Mouse (Mus musculus): Measurements from ENCODE around the gene Grin2b. TPM values are rescaled to one million over a fixed set of nuclear protein-coding genes. Genes with fewer than 3 reads are reported as not detected.

Gene Grin2b
- polyA plus RNA-seq (2014; fragmentation: Nextera tagmentation; extraction: Ambion mirVana), result 3.1 and 3.5 TPM in 2 replicates

DNA sequence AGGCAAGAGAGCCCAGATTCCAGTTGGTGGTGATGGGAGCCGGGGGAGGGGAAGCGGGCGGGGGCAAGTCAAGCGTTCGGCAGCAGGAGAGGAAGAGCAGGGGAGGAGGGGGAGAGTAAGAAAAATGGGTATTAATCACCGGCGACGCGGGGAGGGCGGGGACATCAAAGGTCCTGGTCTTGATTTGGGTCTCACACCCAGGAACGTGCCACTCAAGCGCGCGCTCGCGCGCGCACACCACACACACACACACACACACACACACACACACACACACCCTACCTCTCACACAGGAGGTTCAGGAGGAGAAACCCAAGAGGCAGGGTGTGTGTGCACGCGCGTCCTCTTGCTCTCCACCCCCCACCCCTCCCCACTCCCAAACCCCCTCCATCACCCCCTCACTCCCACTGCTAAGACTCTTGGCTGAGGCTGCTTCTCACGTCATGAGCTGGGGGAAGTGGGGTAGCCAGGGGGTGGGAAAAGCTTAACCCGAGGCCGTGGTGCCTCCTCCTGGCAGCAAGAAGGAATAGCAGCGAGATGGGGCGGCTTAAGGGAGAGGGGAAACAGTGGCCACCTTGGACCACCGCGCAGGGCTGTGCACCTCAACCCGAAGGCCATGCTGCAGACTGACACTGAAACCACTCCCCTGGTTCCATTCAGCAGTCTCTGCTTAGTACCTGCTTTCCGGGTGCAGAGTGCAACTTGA is at the start of gene Grin2b:
Gene Grin2b (minus strand): TSS at position 321 of the 706 bp plus-strand sequence.
- no peak within 1 kb of the TSS for H3K27ac ChIP-seq (ENCODE audit: low read depth, low read length)
- H3K4me1 ChIP-seq (replicated peaks; ENCODE audit: control insufficient read depth, insufficient read depth, low read length), result no peaks in the 10 kb centered on the region; the same call in 1 of the 2 replicates
- H3K36me3 ChIP-seq (ENCODE audit: control insufficient read depth, insufficient read depth, low read length), result no peaks in the 10 kb centered on the region
- H3K9ac ChIP-seq (ENCODE audit: low read length), result peak within 1 kb of the TSS; percentile 44
- under 1% methylated on average over 14 of the region's 30 CpGs for WGBS
- H3K4me3 ChIP-seq (ENCODE audit: low read depth, low read length), result peak within 1 kb of the TSS; percentile 42
- H3K9me3 ChIP-seq (ENCODE audit: control insufficient read depth, low read length), result no peaks in the 10 kb centered on the region
- DNase-seq (ENCODE audit: low spot score), result peak; percentile 83
- peak within 1 kb of the TSS; percentile 91 for H3K4me2 ChIP-seq (ENCODE audit: low read depth, low read length, severe bottlenecking)
- peaks cover 16% of the 10 kb centered on the region for H3K27me3 ChIP-seq (ENCODE audit: control insufficient read depth, insufficient read depth, low read length)
- ATAC-seq (replicated peaks; ENCODE audit: low FRiP score), result peak; percentile 84

GRCm38 (mm10) chr6:136221894-136222293 is 48.6 kb upstream of the Grin2b start:
- Histone ChIP-seq H3K9ac (ENCODE audit: low read length) (no peak overlapping the region), H3K4me3 (ENCODE audit: low read depth, low read length) (no peak overlapping the region), H3K27ac (ENCODE audit: low read depth, low read length) (no peak overlapping the region), H3K27me3 (ENCODE audit: control insufficient read depth, insufficient read depth, low read length) (no peaks in the 10 kb centered on the region), H3K9me3 (ENCODE audit: control insufficient read depth, low read length) (no peaks in the 10 kb centered on the region), H3K4me1 (replicated peaks; ENCODE audit: control insufficient read depth, insufficient read depth, low read length) (no peaks in the 10 kb centered on the region), H3K36me3 (ENCODE audit: control insufficient read depth, insufficient read depth, low read length) (no peaks in the 10 kb centered on the region), H3K4me2 (ENCODE audit: low read depth, low read length, severe bottlenecking) (no peak overlapping the region)
- ATAC-seq (replicated peaks; ENCODE audit: low FRiP score), result no peak
- whole genome bisulfite sequencing, result 96% methylated on average over 3 of the region's 3 CpGs
- no peak for DNase-seq (ENCODE audit: low spot score)

DNA sequence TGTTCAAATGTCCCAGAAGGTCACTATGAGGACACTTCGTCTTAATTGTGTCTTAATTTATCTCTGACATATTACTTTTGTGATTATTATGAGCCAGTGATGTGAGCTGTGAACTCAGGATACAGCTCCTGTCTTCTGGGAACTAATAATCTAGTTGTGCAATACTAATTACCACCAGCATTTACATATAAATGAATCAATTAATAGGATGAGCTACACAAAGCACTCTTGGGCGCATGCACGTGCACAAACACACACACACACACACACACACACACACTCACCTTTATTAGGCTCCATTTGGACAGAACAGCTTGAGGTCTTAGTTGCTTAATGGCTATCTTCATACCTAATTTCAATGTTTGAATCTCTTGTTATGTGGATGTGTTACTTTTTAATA is 37.1 kb upstream of the Grin2b start:
- no peaks in the 10 kb centered on the region for H3K27me3 ChIP-seq (ENCODE audit: control insufficient read depth, insufficient read depth, low read length)
- H3K4me1 ChIP-seq (replicated peaks; ENCODE audit: control insufficient read depth, insufficient read depth, low read length), result no peaks in the 10 kb centered on the region
- ATAC-seq (replicated peaks; ENCODE audit: low FRiP score) (no peak), DNase-seq (ENCODE audit: low spot score) (no peak)
- no peak overlapping the region for H3K4me2 ChIP-seq (ENCODE audit: low read depth, low read length, severe bottlenecking)
- H3K4me3 ChIP-seq (ENCODE audit: low read depth, low read length), result no peak overlapping the region
- no peak overlapping the region for H3K27ac ChIP-seq (ENCODE audit: low read depth, low read length)
- H3K9me3 ChIP-seq (ENCODE audit: control insufficient read depth, low read length), result no peaks in the 10 kb centered on the region
- no peaks in the 10 kb centered on the region for H3K36me3 ChIP-seq (ENCODE audit: control insufficient read depth, insufficient read depth, low read length)
- no peak overlapping the region for H3K9ac ChIP-seq (ENCODE audit: low read length)
- WGBS, result 86% methylated on average over 3 of the region's 3 CpGs

DNA sequence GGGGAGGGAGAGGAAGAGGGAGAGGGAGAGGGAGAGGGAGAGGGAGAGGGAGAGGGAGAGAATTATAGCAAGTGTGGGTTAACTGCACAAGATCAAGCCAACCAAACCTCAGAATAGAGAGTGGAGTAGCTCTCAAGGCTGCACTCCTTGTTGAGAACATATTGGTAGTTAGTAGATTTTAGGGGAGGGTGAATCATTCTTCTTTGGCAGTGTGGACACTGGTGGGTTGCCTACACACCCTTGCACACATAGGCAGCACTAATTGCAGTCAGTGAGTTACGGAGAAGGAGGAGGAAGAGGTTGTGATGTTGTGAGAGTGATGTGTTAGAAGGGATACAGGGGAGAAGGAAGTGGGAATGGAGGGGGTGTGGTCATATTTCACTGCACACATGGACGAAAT is 26.5 kb upstream of the Grin2b start:
- 85% methylated on average over 2 of the region's 2 CpGs for WGBS
- DNase-seq (ENCODE audit: low spot score), result no peak
- H3K9ac ChIP-seq (ENCODE audit: low read length), result no peak overlapping the region

DNA sequence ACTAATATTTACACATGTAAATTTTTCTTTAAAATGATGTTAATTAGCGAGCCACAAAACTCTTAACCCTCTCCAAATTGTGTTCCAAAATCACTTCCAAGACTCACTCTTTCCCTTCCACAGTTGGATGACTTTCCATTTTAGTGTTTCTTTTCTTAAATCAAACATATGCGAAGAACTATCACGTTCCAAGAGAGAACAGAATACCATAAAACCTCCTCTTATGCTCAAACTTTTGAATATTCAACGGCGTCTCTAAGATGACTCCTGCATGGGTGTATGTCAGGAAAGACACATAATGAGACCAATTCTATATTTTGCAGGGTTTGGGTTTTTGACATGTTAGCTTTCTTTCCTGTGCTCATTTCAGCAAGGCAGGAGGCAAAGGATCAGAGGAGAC is 21.3 kb upstream of the Grin2b start:
- Histone ChIP-seq H3K4me2 (ENCODE audit: low read depth, low read length, severe bottlenecking) (no peak overlapping the region), H3K4me1 (replicated peaks; ENCODE audit: control insufficient read depth, insufficient read depth, low read length) (no peaks in the 10 kb centered on the region), H3K4me3 (ENCODE audit: low read depth, low read length) (no peak overlapping the region), H3K9me3 (ENCODE audit: control insufficient read depth, low read length) (no peaks in the 10 kb centered on the region), H3K36me3 (ENCODE audit: control insufficient read depth, insufficient read depth, low read length) (no peaks in the 10 kb centered on the region), H3K27ac (ENCODE audit: low read depth, low read length) (no peak overlapping the region), H3K9ac (ENCODE audit: low read length) (no peak overlapping the region), H3K27me3 (ENCODE audit: control insufficient read depth, insufficient read depth, low read length) (no peaks in the 10 kb centered on the region)
- ATAC-seq (replicated peaks; ENCODE audit: low FRiP score) (no peak), DNase-seq (ENCODE audit: low spot score) (no peak)
- WGBS, result 86% methylated on average over 5 of the region's 5 CpGs

More for the DNA sequence above, 26.5 kb upstream of the Grin2b start:
- H3K4me2 ChIP-seq (ENCODE audit: low read depth, low read length, severe bottlenecking), result no peak overlapping the region
- H3K27ac ChIP-seq (ENCODE audit: low read depth, low read length), result no peak overlapping the region
- H3K9me3 ChIP-seq (ENCODE audit: control insufficient read depth, low read length), result no peaks in the 10 kb centered on the region
- no peak overlapping the region for H3K4me3 ChIP-seq (ENCODE audit: low read depth, low read length)
- H3K36me3 ChIP-seq (ENCODE audit: control insufficient read depth, insufficient read depth, low read length), result no peaks in the 10 kb centered on the region
- H3K27me3 ChIP-seq (ENCODE audit: control insufficient read depth, insufficient read depth, low read length), result no peaks in the 10 kb centered on the region
- no peak for ATAC-seq (replicated peaks; ENCODE audit: low FRiP score)
- H3K4me1 ChIP-seq (replicated peaks; ENCODE audit: control insufficient read depth, insufficient read depth, low read length), result no peaks in the 10 kb centered on the region

GRCm38 (mm10) chr6:136178066-136178465 is 4.8 kb upstream of the Grin2b start:
- H3K9ac ChIP-seq (ENCODE audit: low read length), result no peak overlapping the region
- no peaks in the 10 kb centered on the region for H3K9me3 ChIP-seq (ENCODE audit: control insufficient read depth, low read length)
- H3K4me2 ChIP-seq (ENCODE audit: low read depth, low read length, severe bottlenecking), result no peak overlapping the region
- peaks cover 2% of the 10 kb centered on the region; the same call in 1 of the 2 replicates for H3K27me3 ChIP-seq (ENCODE audit: control insufficient read depth, insufficient read depth, low read length)
- WGBS, result 83% methylated on average over 9 of the region's 9 CpGs
- no peak overlapping the region for H3K4me3 ChIP-seq (ENCODE audit: low read depth, low read length)
- no peak for ATAC-seq (replicated peaks; ENCODE audit: low FRiP score)
- DNase-seq (ENCODE audit: low spot score), result no peak
- no peaks in the 10 kb centered on the region for H3K4me1 ChIP-seq (replicated peaks; ENCODE audit: control insufficient read depth, insufficient read depth, low read length)
- H3K36me3 ChIP-seq (ENCODE audit: control insufficient read depth, insufficient read depth, low read length), result no peaks in the 10 kb centered on the region
- H3K27ac ChIP-seq (ENCODE audit: low read depth, low read length), result no peak overlapping the region

GRCm38 (mm10) chr6:136172801-136173190 is 515 bp downstream of the Grin2b start:
- Histone ChIP-seq H3K27me3 (ENCODE audit: control insufficient read depth, insufficient read depth, low read length) (peaks cover 16% of the 10 kb centered on the region), H3K36me3 (ENCODE audit: control insufficient read depth, insufficient read depth, low read length) (no peaks in the 10 kb centered on the region), H3K4me2 (ENCODE audit: low read depth, low read length, severe bottlenecking) (peak overlapping the region; percentile 91), H3K9me3 (ENCODE audit: control insufficient read depth, low read length) (no peaks in the 10 kb centered on the region), H3K4me1 (replicated peaks; ENCODE audit: control insufficient read depth, insufficient read depth, low read length) (no peaks in the 10 kb centered on the region; the same call in 1 of the 2 replicates), H3K27ac (ENCODE audit: low read depth, low read length) (no peak overlapping the region), H3K4me3 (ENCODE audit: low read depth, low read length) (peak overlapping the region; percentile 42), H3K9ac (ENCODE audit: low read length) (peak overlapping the region; percentile 44; the same call in 1 of the 2 replicates)
- DNase-seq (ENCODE audit: low spot score) (peak; percentile 58), ATAC-seq (replicated peaks; ENCODE audit: low FRiP score) (peak; percentile 20; the same call in 1 of the 2 replicates)
- whole genome bisulfite sequencing, result under 1% methylated on average over 15 of the region's 15 CpGs

GRCm38 (mm10) chr6:136172172-136172651 is 1.1 kb downstream of the Grin2b start:
- ATAC-seq (replicated peaks; ENCODE audit: low FRiP score), result peak; percentile 67
- H3K4me2 ChIP-seq (ENCODE audit: low read depth, low read length, severe bottlenecking), result peak overlapping the region; percentile 91
- H3K4me1 ChIP-seq (replicated peaks; ENCODE audit: control insufficient read depth, insufficient read depth, low read length), result no peaks in the 10 kb centered on the region; the same call in 1 of the 2 replicates
- no peaks in the 10 kb centered on the region for H3K9me3 ChIP-seq (ENCODE audit: control insufficient read depth, low read length)
- under 1% methylated on average over 43 of the region's 43 CpGs for whole genome bisulfite sequencing
- H3K27me3 ChIP-seq (ENCODE audit: control insufficient read depth, insufficient read depth, low read length), result peaks cover 16% of the 10 kb centered on the region
- peak overlapping the region; percentile 44 for H3K9ac ChIP-seq (ENCODE audit: low read length)
- peak overlapping the region; percentile 42 for H3K4me3 ChIP-seq (ENCODE audit: low read depth, low read length)
- peak; percentile 72 for DNase-seq (ENCODE audit: low spot score)
- no peaks in the 10 kb centered on the region for H3K36me3 ChIP-seq (ENCODE audit: control insufficient read depth, insufficient read depth, low read length)
- H3K27ac ChIP-seq (ENCODE audit: low read depth, low read length), result no peak overlapping the region

All from forebrain, embryonic 11.5 days (tissue).